Mouse (Mus musculus) R1 (cell line): ENCODE data around the gene Ms4a18.
"Not testable (repeated sequence)": the region's sequence is repeated elsewhere in the genome, so short reads cannot be mapped to it uniquely, and the experiment has no call there.

Source experiments
- DNase-seq: peaks from one replicate; pipeline ENCODE4 v3.0.0-alpha.2; 2018; ENCODE audit warnings: low read depth, low spot score

Ms4a18 gene

GRCm38 (mm10) chr19:11017891-11018290 lies at the start of gene Ms4a18:
TSS of gene Ms4a18 (minus strand) at chr19:11018031.
- no peak for DNase-seq

DNA sequence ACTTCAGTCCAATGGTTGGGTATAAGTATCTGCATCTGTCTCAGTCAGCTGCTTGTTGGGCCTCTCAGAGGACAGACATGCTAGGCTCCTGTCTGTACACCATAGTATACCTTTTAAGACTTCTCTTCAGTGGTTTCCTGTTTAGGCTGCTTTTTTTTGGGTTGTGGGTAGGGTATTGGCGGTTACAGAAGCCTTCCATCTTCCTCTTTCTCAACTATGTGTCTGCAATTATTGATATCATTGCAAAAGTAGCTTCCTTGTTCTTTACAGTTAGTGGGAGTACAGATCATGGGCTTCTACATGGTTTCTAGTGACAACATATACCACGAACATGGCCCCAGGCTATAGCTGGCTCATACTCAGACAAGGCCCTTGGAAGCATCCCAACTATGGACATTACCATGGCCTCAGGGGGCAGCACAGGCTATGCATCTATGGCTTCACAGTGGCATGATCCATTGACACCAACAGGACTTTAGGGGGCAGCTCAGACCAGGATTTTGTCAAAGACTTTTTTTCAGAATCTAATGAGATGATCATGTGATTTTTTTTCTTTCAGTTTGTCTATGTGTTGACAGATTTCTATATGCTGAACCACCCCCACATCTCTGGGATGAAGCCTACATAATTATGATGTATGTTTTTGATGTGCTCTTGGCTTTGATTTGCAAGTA lies 47.5 kb upstream of the Ms4a18 start:
- DNase-seq: no peak

DNA sequence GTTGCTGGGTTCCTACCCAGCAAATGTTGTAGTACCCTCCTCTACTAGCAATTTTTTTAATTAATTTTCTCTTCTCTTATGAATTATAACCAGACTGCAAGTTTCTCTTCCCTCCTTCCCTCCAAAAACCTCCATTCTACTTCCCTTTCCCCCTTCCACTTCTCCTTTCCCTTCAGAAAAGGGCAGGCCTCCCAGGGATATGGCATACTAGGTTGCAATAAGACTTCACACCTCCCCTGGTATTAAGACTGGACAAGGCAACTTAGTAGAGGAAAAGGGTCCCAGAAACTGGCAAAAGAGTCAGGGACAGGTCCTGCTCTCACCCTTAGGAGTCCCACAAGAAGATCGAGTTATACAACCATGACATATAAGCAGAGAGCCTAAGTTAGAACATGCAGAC lies 43.1 kb upstream of the Ms4a18 start:
- no peak for DNase-seq

DNA sequence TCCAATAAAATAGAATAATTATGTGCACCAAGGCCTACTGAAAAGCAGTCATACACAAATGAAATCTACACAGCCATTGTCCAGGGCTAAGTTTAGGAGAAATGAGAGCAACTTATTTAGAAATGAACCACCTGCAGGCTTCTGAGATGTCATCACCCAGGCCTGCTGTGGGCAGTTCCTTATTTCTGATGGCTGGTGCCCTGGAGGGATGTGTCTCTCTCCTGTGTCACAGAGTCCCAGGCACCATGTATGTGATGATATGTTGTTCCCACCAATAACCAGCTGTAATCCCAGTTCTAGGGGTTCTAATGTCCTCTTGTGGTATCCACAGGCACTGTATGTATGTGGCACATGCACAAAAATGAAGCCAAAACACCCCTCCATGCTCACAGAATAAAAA lies 42.1 kb upstream of the Ms4a18 start:
- DNase-seq: no peak

DNA sequence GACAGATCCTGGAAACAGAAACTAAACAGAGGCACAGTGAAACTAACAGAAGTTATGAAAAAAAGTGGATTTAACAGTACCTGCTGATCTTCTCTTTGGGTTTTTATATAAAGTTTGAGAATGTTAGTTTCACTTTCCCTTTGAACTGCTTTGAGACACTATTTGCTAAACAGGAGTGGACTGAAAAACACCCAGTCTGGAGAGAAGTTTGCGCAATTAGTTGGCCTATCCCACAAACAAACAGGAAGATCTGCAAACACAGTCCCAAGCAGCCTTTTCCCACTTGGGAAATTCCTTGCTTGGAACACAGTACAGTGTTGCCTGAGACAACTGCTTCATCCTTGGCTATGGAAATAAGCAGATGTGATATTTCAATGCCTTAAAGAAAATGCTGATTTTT lies 37.9 kb upstream of the Ms4a18 start:
- not testable (repeated sequence) for DNase-seq

GRCm38 (mm10) chr19:11053277-11053676 lies 35.4 kb upstream of the Ms4a18 start:
- DNase-seq: no peak

DNA sequence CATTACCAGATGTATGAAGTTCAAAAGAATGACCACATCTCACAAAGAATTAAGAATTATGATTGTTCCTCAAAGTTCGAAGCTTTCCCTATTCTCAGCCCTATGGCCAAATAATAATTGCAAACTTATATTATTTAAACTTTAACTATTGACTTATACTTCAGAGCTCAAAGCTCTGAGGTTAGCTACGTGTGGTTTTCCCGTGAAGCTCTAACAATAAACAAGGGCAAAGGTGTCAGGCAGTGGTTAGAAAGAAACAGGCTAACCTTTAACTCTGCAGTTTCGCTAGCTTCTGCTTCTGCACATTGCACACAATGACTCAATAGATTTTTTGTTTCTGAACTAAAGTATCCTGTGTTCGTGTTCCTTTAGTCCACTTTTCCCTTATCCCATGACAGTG lies 35.0 kb upstream of the Ms4a18 start:
- DNase-seq: no peak

DNA sequence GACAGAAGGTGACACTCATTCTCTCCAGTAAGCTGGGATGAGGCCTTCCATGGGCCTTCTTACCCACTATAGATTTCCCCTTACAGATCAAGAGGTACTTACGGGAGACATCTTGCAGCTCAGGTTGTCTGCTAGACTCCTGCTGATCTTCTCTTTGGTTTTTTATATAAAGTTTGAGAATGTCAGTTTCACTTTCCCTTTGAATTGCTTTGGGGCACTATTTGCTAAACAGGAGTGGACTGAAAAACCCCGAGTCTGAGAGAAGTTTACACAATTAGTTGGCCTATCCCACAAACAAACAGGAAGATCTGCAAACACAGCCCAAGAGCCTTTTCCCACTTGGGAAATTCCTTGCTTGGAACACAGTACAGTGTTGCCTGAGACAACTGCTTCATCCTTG lies 32.5 kb upstream of the Ms4a18 start:
- DNase-seq: no peak

DNA sequence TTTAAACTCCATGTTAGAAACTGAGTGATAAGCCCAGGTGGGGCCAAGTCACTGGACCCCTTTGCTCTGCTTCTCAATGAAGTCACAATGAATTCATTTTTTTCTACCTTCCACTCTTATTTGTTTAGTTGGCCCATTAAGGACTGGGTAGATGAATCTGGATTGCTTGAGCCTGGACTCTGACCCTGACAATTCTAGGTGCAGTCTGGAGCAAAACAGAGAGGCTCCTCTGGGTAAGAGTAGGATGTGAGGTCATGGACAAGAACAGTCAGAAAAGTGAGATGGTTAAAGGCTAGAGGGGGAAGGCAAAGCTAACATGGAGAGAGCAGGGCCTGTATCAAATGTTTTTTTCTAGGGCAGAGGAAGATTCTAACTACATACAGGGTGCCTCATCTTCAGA lies 31.6 kb upstream of the Ms4a18 start:
- no peak for DNase-seq

DNA sequence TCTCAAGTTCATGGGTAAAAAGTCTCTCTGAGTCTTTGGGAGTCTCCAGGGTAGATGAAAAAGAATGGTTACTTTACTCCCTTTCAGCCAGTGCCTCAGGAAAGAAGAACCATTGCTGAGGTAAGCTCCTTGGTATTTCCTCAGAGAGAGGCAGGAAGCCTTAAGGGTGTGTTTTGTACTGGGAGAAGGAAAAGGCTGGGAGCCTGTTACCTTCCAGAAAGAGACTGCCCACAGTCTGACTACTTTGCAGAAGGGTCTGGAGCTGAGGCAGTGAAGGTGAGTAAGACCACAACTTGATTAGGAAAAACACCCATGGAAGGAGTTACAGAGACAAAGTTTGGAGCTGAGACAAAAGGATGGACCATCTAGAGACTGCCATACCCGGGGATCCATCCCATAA lies 30.7 kb upstream of the Ms4a18 start:
- DNase-seq: no peak

GRCm38 (mm10) chr19:11048009-11048408 lies 30.2 kb upstream of the Ms4a18 start:
- DNase-seq: no peak

GRCm38 (mm10) chr19:11044996-11045711 lies 27.3 kb upstream of the Ms4a18 start:
- DNase-seq: peak; percentile 71

- DNase-seq: no peak
These were observed 26.8 kb upstream of the Ms4a18 start for GRCm38 (mm10) chr19:11044671-11044995.

DNA sequence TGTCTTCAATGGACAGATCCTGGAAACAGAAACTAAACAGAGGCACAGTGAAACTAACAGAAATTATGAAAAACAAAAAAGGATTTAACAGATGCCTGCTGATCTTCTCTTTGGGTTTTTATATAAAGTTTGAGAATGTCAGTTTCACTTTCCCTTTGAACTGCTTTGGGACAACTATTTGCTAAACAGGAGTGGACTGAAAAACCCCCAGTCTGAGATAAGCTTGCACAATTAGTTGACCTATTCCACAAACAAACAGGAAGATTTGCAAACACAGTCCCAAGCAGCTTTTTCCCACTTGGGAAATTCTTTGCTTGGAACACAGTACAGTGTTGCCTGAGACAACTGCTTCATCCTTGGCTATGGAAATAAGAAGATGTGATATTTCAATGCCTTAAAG lies 19.7 kb upstream of the Ms4a18 start:
- no peak for DNase-seq

DNA sequence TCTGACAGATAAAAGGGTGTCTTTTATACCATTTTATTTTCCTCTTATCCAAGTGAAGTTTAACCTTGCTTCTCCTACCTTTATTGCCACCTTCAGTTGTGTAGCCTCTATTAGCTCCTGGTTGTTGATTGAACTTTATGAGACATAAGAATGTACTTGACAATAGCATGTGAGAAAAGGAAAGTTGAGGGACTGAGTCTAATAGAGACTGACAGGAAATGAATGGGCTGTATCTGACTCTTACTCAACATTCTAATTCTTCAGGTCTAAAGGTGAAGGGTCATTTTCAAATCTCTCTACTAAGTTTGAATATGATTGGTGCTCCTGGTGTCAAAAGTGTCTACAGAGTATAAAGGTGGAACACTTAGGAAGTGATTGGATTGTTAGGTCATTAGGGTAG lies 4.6 kb upstream of the Ms4a18 start:
- DNase-seq: no peak

DNA sequence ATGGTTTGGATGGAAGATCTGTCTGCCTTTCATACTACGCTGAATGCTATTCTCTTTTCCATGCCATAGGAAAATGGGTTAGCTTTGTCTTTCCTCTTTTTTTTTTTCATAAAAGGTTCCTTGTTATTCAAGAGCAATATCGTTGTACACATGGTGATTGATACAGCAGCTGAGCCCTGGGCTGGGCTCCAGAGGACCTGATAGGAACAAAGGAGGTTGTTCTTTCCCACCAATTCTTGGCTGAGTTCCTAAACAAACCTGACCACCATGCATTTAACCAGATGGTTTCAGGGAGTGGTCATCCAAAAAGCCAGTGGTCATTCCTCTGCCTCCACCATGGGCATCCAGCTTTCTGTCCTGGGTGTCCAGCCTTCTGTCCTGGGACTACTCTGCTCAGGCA lies 580 bp downstream of the Ms4a18 start:
- DNase-seq: no peak

- no peak for DNase-seq
These were observed 1.8 kb downstream of the Ms4a18 start for GRCm38 (mm10) chr19:11015998-11016397.

DNA sequence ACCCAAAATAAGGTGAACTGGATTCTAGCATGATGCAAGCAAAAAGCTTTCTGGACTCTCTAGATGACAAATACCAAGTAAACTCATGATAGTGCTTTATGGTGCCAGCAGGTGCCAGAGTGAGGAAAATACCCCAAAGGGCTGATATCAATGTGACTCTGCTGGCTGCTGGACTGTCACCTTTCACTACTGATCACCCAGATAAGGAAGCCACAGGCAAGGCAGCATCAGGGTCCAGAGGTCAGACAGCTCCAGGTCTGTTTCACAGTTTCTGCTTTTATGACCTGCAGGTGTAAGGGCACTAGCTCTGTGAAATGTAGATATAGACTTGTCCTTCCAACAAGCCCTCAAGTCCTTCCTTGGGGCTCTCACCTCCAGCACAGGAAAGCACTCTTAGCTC lies 2.4 kb downstream of the Ms4a18 start:
- DNase-seq: no peak

GRCm38 (mm10) chr19:10993150-10993549 lies 24.7 kb downstream of the Ms4a18 start, which contains the start of gene Ms4a15:
TSS of gene Ms4a15 (minus strand) at chr19:10993250.
- DNase-seq: no peak

- no peak for DNase-seq
These were observed 25.9 kb downstream of the Ms4a18 start for GRCm38 (mm10) chr19:10991911-10992310.

DNA sequence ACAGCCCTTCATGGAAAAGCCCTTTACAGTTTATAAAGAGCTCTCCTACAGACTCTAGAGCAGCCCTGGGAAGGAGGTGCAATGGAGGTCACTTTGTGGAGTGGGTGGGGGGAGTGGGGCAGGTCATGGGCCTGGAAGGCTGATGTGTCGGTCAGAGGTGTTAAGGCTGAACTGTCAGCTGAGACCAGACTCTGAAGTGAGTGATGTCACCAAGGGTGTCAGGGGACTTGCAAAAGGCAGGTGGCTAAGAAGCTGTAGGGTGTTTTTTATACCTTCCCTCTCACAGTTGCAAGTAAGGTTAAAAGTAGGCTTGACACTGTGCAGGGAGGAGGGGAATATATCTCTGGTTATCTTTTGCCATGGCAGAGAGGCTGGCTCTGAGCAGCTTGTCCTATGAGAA lies 27.1 kb downstream of the Ms4a18 start:
- DNase-seq: no peak

DNA sequence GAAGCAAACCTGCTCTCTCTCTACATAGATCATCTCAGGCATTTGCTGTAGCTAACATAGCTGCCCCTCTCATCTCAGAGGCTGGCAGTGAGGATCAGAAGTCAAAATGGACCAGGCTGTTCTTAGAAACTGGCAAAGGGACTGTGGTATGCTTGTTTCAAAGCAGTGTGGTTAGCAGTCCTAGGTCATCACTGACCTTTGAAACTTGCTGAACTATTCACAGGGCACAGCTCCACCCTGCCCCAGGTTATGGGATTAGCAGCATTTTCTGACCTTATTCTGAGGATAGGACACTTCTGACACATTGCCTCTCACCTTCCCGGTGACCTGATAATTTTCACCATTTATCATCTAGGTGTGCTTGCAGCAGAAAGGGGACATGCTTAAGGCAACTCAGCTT lies 29.3 kb downstream of the Ms4a18 start:
- DNase-seq: no peak

DNA sequence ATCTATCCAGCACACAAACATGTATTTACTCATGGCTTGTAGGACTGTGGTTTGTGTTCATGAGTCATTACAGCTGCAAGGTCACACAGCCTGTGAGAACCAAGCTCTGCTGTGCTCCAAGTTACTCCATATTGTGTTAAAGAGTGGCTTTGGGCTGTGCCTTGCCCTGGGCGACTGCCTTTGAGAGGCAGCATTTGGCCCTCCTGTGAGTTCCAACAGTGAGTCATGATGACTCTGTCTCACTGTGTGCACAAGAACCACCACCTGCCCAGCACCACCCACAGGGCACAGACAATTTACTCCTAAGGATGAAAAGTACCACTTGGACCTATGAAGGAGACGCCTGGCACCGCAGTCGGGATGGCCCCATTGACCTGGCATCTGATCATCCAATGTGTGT lies 31.9 kb downstream of the Ms4a18 start:
- DNase-seq: no peak

DNA sequence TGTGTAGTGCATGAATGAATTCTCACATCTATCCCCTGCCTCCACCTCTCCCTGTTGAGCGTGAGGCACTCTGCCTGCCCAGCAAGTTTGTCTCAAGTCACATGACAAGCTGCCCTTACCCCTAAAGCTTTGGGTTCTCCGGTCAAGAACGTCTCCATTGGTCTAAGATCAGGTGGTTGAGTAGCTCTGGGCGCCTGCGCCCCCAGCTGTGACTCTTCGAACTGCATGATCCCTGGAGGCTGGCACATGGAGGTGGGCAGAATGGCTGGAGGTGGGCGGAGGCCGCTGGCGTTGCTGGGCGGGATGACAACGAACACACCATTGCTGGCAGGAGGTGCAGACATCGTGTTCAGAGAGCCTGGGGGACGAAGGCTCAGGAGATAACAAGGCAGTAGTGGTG lies 33.3 kb downstream of the Ms4a18 start:
- DNase-seq: peak; percentile 64
